Mouse (Mus musculus) forebrain, embryonic 13.5 days (tissue): Measurements from ENCODE around the gene Krtap31-2. TPM values are rescaled to one million over a fixed set of nuclear protein-coding genes. Genes with fewer than 3 reads are reported as not detected.

ENCODE experiments used
- ATAC-seq: fragments of 200-750 bp; cut with Nextera tagmentation; 2 replicates; pipeline ENCODE4 v1.8.0; 2017
- H3K27ac ChIP-seq: fragments of 300-500 bp; sonication (generic); 2 replicates; pipeline ENCODE4 v1.5.1; 2015; ENCODE audit warnings: inconsistent platforms, mild to moderate bottlenecking, moderate library complexity
- H3K27me3 ChIP-seq: fragments of 300-500 bp; sonication (generic); 2 replicates; pipeline ENCODE4 v1.6.1; 2015; ENCODE audit warnings: mild to moderate bottlenecking, inconsistent platforms
- H3K36me3 ChIP-seq: fragments of 300-500 bp; sonication (generic); 2 replicates; pipeline ENCODE4 v1.6.1; 2015; ENCODE audit warnings: mild to moderate bottlenecking, inconsistent platforms; ENCODE audit not compliant: poor library complexity, severe bottlenecking
- H3K4me1 ChIP-seq: fragments of 300-500 bp; sonication (generic); 2 replicates; pipeline ENCODE4 v1.6.1; 2015; ENCODE audit warnings: inconsistent platforms
- H3K4me2 ChIP-seq: fragments of 300-500 bp; sonication (generic); 2 replicates; pipeline ENCODE4 v1.6.1; 2015; ENCODE audit warnings: inconsistent platforms, mild to moderate bottlenecking, moderate library complexity
- H3K4me3 ChIP-seq: fragments of 300-500 bp; sonication (generic); 2 replicates; pipeline ENCODE4 v1.5.1; 2015; ENCODE audit warnings: mild to moderate bottlenecking, inconsistent platforms
- H3K9ac ChIP-seq: fragments of 300-500 bp; sonication (generic); 2 replicates; pipeline ENCODE4 v1.6.1; 2015; ENCODE audit warnings: mild to moderate bottlenecking, inconsistent platforms
- H3K9me3 ChIP-seq: fragments of 300-500 bp; sonication (generic); replicated peaks from 2 replicates; pipeline ENCODE4 v1.6.1; 2016; ENCODE audit warnings: inconsistent platforms
- whole genome bisulfite sequencing: fragments of 180-500 bp; shearing (Covaris S2); methylation state at CpG from one replicate; pipeline ENCODE4 v1.1.7; 2015; 5-methylcytosine and 5-hydroxymethylcytosine counted together
- polyA plus RNA-seq: library from polyadenylated mRNA; unstranded; fragments of >200 nt; fragmentation: Nextera tagmentation; extraction: Ambion mirVana; gene quantifications from 2 replicates; pipeline ENCODE4 v1.2.1, GENCODE M21; 2015

The Krtap31-2 gene
- not detected in 2 replicates for polyA plus RNA-seq

DNA sequence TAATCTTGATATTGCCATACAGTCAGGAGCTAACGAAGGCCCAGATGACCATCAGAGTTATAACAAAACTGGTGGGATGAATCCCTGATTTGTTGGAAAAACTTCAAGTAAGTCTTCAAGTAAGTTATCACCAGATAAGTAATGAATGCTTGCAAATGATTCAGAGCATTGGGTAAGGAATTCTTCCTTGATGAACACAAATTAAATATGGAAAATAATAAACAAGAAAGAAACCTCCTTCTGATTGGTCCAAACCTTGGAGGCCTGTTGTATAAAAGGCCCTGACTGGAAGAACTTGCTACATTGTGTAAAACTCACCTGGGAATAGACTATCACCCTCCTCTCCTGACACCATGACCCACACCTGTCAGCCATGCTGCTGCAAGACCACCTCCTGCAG is at the start of gene Krtap31-2:
TSS of gene Krtap31-2 (plus strand) at position 301 of the 400 bp plus-strand sequence.
- H3K27ac ChIP-seq, result no peak within 1 kb of the TSS

DNA sequence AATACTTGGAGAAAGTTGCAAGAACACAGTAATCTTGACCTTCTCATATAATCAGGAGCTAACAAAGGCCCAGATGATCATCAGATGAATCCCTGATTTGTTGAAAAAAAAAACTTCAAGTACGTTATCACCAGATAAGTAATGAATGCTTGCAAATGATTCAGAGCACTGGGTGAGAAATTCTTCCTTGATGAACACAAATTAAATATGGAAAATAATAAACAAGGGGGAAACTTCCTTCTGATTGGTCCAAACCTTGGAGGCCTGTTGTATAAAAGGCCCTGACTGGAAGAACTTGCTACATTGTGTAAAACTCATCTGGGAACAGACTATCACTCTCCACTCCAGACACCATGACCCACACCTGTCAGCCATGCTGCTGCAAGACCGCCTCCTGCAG is 28.5 kb upstream of the Krtap31-2 start, which contains the start of gene Krtap31-1:
TSS of gene Krtap31-1 (plus strand) at position 301 of the 400 bp plus-strand sequence.
- H3K4me1 ChIP-seq, result no peaks in the 10 kb centered on the region
- WGBS, result 86% methylated on average over 2 of the region's 2 CpGs
- no peak within 1 kb of the TSS for H3K4me3 ChIP-seq
- H3K4me2 ChIP-seq, result no peak within 1 kb of the TSS
- no peak within 1 kb of the TSS for H3K27ac ChIP-seq
- ATAC-seq, result no peak
- H3K9me3 ChIP-seq, result no peaks in the 10 kb centered on the region
- H3K9ac ChIP-seq, result no peak within 1 kb of the TSS
- H3K36me3 ChIP-seq, result no peaks in the 10 kb centered on the region
- H3K27me3 ChIP-seq, result no peaks in the 10 kb centered on the region

More for the DNA sequence above, at the start of gene Krtap31-2:
- Histone ChIP-seq H3K4me3 (no peak within 1 kb of the TSS), H3K4me2 (no peak within 1 kb of the TSS), H3K4me1 (no peaks in the 10 kb centered on the region), H3K9ac (no peak within 1 kb of the TSS), H3K9me3 (no peaks in the 10 kb centered on the region), H3K36me3 (no peaks in the 10 kb centered on the region), H3K27me3 (no peaks in the 10 kb centered on the region)
- ATAC-seq, result no peak
- WGBS, result 85% methylated on average over 1 of the region's 1 CpGs

DNA sequence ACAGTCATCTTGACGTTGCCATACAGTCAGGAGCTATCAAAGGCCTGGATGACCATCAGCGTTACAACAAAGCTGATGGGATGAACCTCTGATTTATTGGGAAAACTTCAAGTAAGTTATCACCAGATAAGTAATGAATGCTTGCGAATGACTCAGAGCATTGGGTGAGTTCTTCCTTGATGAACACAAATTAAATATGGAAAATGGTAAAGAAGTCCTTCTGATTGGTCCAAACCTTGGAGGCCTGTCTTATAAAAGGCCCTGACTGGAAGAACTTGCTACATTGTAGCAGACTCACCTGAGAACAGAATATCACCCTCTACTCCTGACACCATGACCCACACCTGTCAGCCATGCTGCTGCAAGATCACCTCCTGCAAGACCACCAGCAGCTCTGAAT is 21.6 kb upstream of the Krtap31-2 start, which contains the start of gene Gm11565:
TSS of gene Gm11565 (plus strand) at position 301 of the 400 bp plus-strand sequence.
- WGBS, result 91% methylated on average over 3 of the region's 3 CpGs
- Histone ChIP-seq H3K9ac (no peak within 1 kb of the TSS), H3K27me3 (no peaks in the 10 kb centered on the region), H3K4me1 (no peaks in the 10 kb centered on the region), H3K4me2 (no peak within 1 kb of the TSS), H3K36me3 (no peaks in the 10 kb centered on the region), H3K27ac (no peak within 1 kb of the TSS), H3K4me3 (no peak within 1 kb of the TSS), H3K9me3 (no peaks in the 10 kb centered on the region)
- ATAC-seq, result no peak

DNA sequence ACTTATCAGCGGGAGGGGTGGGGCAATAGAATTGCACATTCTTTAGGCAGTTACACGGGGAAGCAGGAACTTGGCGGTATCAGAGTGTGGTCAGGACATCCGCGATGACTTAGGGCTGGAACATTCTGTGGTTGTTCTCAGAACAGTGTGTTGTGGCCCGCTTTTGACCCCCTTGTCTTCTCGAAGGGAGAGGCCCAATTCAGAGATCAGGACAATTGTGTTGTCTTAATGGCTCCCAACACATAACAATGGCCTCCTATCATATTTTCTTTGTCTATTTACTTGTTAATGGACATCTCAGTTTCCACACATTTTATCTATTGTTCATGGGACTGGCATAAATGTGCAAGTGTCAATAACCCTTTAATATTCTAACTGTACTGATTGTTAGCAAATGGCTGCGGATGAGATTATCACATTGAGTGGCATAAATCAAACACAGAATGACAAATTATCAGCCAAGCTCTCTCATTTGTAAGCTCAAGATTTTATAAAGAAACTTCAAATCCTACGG is 1.7 kb downstream of the Krtap31-2 start:
- no peak overlapping the region for H3K4me2 ChIP-seq
- no peaks in the 10 kb centered on the region for H3K9me3 ChIP-seq
- H3K4me1 ChIP-seq, result no peaks in the 10 kb centered on the region
- no peak overlapping the region for H3K9ac ChIP-seq
- H3K36me3 ChIP-seq, result no peaks in the 10 kb centered on the region
- H3K4me3 ChIP-seq, result no peak overlapping the region
- H3K27ac ChIP-seq, result no peak overlapping the region
- H3K27me3 ChIP-seq, result no peaks in the 10 kb centered on the region
- 87% methylated on average over 9 of the region's 9 CpGs for WGBS
- ATAC-seq, result no peak

DNA sequence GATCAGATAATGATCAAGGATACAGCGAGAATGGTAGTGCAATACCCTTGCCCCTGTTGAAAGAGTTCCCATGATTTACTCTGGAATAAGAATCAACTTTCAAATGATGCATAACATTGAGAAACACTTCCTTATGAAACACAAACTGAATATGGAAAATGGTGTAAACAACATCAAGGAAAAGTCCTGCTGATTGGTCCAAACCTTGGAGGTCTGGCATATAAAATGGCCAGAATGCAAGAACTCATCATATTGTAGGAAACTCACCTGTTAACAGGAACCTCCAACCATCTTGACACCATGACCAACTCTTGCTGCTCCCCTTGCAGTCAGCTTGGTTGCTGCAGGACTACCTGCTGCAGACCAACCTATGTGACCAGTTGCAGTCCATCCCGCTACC is 12.1 kb downstream of the Krtap31-2 start, which contains the start of gene Krtap9-5:
TSS of gene Krtap9-5 (plus strand) at position 301 of the 400 bp plus-strand sequence.
- Histone ChIP-seq H3K4me1 (0 out of 2 replicates have a peak, but pooled peaks cover 6% of the 10 kb centered on the region), H3K4me2 (no peak within 1 kb of the TSS), H3K9ac (no peak within 1 kb of the TSS), H3K4me3 (no peak within 1 kb of the TSS), H3K27ac (peak within 1 kb of the TSS; percentile 44; the same call in 1 of the 2 replicates), H3K36me3 (no peaks in the 10 kb centered on the region), H3K27me3 (no peaks in the 10 kb centered on the region), H3K9me3 (no peaks in the 10 kb centered on the region)
- WGBS, result 94% methylated on average over 2 of the region's 2 CpGs
- no peak for ATAC-seq

DNA sequence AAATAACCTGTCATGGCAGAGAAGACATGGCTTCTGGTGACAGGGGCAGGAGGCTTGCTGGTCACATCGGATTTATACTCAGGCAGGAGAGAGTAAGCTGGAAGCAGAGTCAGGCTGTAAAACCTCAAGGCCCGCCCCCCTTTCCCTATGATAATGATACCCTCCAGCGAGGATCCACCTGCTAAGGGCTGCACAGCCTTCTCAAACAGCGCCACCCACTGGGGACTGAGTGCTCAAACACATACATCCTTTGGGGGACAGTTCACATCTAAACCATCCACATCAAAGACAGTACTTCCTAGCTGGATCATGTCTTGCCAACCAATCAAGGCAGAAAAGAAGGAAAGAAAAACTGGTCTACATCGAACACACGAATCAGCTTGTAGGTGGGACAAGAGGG is 28.1 kb downstream of the Krtap31-2 start:
- no peak overlapping the region for H3K27ac ChIP-seq
- H3K9ac ChIP-seq, result no peak overlapping the region
- no peaks in the 10 kb centered on the region for H3K27me3 ChIP-seq
- H3K4me1 ChIP-seq, result no peaks in the 10 kb centered on the region
- no peaks in the 10 kb centered on the region for H3K36me3 ChIP-seq
- 41% methylated on average over 6 of the region's 6 CpGs for WGBS
- H3K9me3 ChIP-seq, result no peaks in the 10 kb centered on the region
- H3K4me2 ChIP-seq, result no peak overlapping the region
- ATAC-seq, result no peak
- H3K4me3 ChIP-seq, result no peak overlapping the region

DNA sequence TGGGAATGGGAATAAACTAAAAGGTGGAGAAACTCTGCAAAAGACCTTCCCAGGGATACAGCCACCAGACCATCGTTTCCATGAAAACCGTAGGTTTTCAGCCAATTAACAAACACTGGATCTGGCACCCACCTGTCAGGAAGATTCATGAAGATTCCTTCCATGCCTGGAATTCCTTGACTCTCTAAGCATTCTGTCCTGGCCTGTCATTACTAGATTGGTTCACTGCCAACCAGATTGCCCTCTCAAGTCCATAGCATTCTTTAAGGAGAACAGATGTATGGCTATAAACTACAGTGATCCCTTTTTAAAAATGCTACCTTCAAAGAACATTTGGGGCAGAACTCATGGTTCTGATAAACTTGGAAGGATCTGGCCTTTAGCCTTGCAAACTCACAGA is 29.9 kb downstream of the Krtap31-2 start:
- H3K4me3 ChIP-seq, result no peak overlapping the region
- WGBS, result 88% methylated on average over 2 of the region's 2 CpGs
- H3K9ac ChIP-seq, result no peak overlapping the region
- H3K4me2 ChIP-seq, result no peak overlapping the region
- no peaks in the 10 kb centered on the region for H3K4me1 ChIP-seq
- no peak overlapping the region for H3K27ac ChIP-seq
- no peak for ATAC-seq
- H3K9me3 ChIP-seq, result no peaks in the 10 kb centered on the region
- no peaks in the 10 kb centered on the region for H3K27me3 ChIP-seq
- no peaks in the 10 kb centered on the region for H3K36me3 ChIP-seq

DNA sequence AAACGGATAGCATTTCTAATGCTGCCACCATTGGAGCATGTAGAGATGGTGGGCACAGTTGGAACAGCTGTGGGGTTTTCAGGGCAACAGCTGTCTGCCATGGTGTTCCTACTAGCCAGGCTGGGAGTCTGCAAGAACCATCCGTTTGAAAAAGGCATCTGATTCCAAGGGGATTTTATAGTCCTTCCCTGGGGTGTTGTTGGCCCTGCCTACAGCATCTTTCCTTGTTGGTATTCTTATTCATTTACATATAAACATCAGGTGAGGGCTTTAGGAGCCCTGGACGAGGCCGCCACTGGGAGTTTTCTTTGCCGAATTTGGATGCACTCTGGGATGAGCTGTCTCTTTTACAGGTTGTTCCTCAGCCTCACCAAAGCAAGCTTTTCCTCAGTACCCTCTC is 42.9 kb downstream of the Krtap31-2 start, which contains the start of gene Krtap29-1:
TSS of gene Krtap29-1 (minus strand) at position 101 of the 400 bp plus-strand sequence.
- WGBS, result 73% methylated on average over 5 of the region's 5 CpGs
- H3K4me2 ChIP-seq, result no peak within 1 kb of the TSS
- H3K27ac ChIP-seq, result no peak within 1 kb of the TSS

DNA sequence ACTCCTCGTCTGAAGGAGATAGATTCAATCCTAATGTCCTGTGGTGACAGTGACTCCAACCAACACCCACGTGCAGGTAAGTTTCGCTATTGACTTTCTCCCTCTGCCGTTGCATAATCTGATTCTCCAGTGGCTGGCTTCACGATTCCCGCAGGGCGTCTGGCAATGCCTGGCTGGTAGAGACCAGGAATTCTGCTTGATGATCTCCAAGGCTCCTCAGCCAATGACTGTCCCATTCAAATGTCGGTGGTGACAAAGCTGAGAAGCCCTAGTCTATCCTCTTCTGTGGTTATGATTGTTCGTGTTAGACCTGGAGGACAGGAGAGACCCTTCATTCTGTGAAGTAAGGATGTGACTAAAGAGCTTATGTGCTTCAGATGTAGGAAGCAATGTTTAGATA is 46.6 kb downstream of the Krtap31-2 start:
- no peak overlapping the region for H3K4me2 ChIP-seq
- no peak overlapping the region for H3K9ac ChIP-seq
- no peaks in the 10 kb centered on the region for H3K27me3 ChIP-seq
- no peaks in the 10 kb centered on the region for H3K9me3 ChIP-seq
- H3K27ac ChIP-seq, result no peak overlapping the region
- no peak overlapping the region for H3K4me3 ChIP-seq
- H3K36me3 ChIP-seq, result no peaks in the 10 kb centered on the region
- H3K4me1 ChIP-seq, result no peaks in the 10 kb centered on the region
- WGBS, result 90% methylated on average over 9 of the region's 9 CpGs
- ATAC-seq, result no peak

More for the DNA sequence above, 42.9 kb downstream of the Krtap31-2 start, which contains the start of gene Krtap29-1:
- H3K27me3 ChIP-seq, result no peaks in the 10 kb centered on the region
- no peak within 1 kb of the TSS for H3K9ac ChIP-seq
- no peak for ATAC-seq
- no peak within 1 kb of the TSS for H3K4me3 ChIP-seq
- no peaks in the 10 kb centered on the region; the same call in 1 of the 2 replicates for H3K9me3 ChIP-seq
- no peaks in the 10 kb centered on the region for H3K4me1 ChIP-seq
- no peaks in the 10 kb centered on the region for H3K36me3 ChIP-seq

DNA sequence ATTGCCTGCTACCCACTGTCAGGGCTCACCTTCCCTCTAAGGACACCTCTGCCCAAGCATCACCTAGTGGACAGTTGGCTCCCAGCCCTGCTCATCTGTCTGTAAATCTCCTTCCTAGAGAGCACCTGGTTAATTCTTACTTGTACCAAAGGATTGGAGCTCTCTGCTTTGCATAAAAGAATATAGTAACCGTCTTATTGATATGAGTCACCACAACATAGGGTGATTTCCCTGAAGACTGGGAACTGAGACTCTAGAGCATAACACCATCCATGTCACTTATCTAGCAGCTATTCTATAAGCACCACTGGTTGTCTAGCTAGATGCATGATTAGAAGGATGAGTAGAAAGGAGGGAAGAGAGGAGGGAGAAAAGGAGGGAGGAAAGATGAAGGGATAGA is 47.4 kb downstream of the Krtap31-2 start:
- ATAC-seq, result no peak
- Histone ChIP-seq H3K36me3 (no peaks in the 10 kb centered on the region), H3K9me3 (no peaks in the 10 kb centered on the region), H3K27ac (no peak overlapping the region), H3K9ac (no peak overlapping the region), H3K27me3 (no peaks in the 10 kb centered on the region), H3K4me2 (no peak overlapping the region), H3K4me3 (no peak overlapping the region), H3K4me1 (no peaks in the 10 kb centered on the region)
- 97% methylated on average over 1 of the region's 1 CpGs for WGBS

DNA sequence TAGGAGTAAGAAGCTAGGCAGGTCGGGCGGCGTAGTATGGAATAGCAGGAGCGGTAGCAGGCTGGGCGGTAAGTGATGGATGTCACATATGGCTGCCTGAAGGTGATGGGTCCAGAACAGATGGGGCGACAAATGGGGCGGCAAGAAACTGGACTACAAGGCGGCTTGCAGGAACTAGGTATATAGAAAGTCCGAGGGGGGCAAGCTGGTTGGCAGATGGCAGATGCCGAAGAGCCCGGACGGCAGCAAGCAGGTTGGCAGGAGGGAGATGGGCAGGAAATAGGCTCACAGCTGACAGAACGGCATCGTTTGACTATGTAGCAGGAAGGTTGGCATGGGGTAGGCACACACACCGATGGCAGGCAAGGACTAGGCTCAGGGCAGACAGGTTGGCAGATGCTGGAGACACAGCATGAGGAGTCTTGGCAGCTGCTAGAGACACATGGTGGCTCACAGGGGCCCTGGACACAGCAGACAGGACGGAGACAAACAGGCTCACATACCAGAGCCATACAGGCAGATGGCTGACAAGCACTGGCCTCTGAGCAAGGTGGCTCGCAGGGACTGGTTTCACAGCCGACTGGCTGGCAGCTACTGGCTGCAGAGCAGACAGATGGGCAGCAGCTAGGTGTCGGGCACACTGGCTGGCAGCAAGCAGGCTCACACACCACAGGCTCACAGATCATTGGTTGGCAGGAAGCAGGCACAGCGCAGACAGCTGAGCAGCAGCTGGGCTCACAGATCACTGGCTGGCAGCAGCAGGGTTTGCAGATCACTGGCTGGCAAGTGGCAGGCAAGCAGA is 49.4 kb downstream of the Krtap31-2 start:
- 83% methylated on average over 20 of the region's 20 CpGs for WGBS
- peak; percentile 90 for ATAC-seq
- Histone ChIP-seq H3K4me3 (no peak overlapping the region), H3K9me3 (no peaks in the 10 kb centered on the region), H3K4me2 (no peak overlapping the region), H3K27ac (peak overlapping the region; percentile 67), H3K36me3 (no peaks in the 10 kb centered on the region), H3K4me1 (no peaks in the 10 kb centered on the region), H3K9ac (no peak overlapping the region), H3K27me3 (no peaks in the 10 kb centered on the region)

DNA sequence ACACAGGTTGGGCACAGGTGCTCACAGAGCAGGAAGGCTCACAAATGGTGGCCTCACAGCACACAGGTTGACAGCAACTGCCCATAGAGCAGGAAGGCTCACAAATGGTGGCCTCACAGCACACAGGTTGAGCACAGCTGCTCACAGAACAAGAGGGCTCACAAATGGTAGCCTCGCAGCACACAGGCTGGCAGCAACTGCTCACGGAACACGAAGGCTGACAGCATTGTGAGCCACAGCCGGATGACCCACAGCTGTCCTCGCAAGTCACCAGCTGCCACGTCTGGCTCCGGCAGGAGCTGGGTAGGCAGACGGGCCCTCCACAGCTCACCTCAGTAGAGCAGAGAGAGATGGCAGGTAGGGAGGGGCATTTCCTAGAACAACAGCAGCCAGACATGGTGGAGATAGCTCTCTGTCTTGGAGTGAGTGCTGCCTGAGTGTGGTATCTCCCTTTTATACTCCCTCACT is 50.1 kb downstream of the Krtap31-2 start, which contains the start of gene Krtap16-1:
TSS of gene Krtap16-1 (minus strand) at position 418 of the 468 bp plus-strand sequence.
- Histone ChIP-seq H3K36me3 (no peaks in the 10 kb centered on the region), H3K9me3 (no peaks in the 10 kb centered on the region), H3K27ac (peak within 1 kb of the TSS; percentile 67), H3K4me1 (no peaks in the 10 kb centered on the region), H3K9ac (no peak within 1 kb of the TSS), H3K4me2 (no peak within 1 kb of the TSS), H3K27me3 (no peaks in the 10 kb centered on the region), H3K4me3 (no peak within 1 kb of the TSS)
- ATAC-seq, result no peak
- 91% methylated on average over 8 of the region's 8 CpGs for WGBS
